Mouse (Mus musculus) spleen, embryonic (tissue): Measurements from ENCODE around the gene Tbc1d23.

Source experiments
- CTCF ChIA-PET: fragments of 350-600 bp; sonication (Branson Sonifier 250); formaldehyde crosslinking; loops from one replicate; lab custom pipeline; 2022; lab: Charles Lee

Gene Tbc1d23

DNA sequence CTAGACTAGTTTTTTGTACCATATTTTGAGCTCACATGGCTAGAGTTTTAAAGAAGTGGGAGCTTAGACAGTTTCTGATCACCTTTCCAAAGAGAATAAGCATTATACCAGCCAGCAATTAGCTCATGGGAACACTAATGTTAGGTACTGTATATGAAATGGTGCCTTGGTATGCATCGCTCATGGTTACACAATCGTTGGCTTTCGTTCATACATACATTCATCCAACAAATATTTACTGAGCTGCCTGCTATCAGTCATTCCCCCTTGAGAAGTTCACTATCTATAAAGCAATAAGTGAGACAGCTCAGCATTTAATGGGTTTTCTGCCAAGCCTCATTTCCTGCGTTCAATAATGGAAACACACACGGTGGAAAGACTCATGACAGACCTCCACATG, 4.9 kb downstream of the Tbc1d23 start:
- CTCF ChIA-PET = no interaction called here

GRCm38 (mm10) chr16:57220361-57220760, 10.9 kb downstream of the Tbc1d23 start:
- CTCF ChIA-PET = no interaction called here

DNA sequence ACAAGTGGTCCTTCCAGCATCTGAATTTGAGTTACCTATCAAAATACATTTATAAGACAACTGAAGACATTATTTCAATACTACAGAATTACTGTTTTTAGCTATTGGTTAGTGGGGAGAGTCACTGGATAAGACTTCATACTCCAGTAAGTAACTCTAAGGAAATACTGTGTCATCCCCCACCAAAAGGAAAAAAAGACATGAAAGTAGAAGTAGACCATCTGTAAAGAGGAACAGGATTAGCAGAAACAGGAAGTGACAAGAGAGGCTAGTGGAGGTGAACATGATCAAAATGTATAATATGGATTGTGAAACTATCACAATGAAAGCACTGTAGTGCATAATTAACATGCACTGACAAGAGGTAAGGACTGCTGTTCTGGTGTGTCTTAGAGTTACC, 15.3 kb downstream of the Tbc1d23 start:
- CTCF ChIA-PET = interaction anchor here (0.6 kb wide), 1 partner anchor 1287 kb away, joined by 3 read pairs; no protein-coding TSS in a partner anchor

DNA sequence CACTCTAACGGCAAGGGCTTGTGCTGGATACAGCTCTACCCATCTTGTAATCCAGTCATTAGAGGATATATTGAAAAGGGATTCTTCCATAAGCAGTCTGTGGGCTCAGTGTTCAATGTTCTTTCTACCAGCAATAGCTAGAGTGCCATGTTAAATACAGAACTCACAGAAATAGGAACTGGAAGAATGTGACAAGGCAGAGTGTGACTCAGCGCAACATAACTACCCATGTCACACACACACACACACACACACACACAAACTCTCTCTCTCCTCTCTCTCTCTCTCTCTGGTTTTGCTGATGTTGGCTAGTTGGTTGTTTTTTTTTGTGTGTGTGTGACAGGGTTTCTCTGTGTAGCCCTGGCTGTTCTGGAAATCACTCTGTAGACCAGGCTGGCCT, 20.3 kb downstream of the Tbc1d23 start:
- CTCF ChIA-PET = no interaction called here

DNA sequence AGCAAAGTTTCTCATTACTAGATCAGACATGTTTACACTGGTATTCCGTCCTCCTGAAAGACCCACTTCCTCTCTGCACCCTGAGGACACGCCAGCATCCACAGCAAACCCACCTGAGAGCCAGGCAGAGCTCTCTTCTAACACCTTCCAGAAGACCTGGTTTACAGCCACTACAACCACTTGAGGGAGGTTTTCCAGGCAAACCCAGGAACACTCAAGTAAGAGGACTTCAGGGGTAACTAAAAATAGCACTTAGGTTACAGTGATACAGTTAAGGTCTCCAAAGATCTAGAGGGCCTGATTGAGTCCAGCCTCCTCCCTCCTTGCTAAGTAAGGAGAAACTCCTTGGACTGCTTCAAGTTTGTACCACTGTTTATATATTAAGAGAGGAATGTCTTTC, 23.0 kb downstream of the Tbc1d23 start:
- CTCF ChIA-PET = no interaction called here

DNA sequence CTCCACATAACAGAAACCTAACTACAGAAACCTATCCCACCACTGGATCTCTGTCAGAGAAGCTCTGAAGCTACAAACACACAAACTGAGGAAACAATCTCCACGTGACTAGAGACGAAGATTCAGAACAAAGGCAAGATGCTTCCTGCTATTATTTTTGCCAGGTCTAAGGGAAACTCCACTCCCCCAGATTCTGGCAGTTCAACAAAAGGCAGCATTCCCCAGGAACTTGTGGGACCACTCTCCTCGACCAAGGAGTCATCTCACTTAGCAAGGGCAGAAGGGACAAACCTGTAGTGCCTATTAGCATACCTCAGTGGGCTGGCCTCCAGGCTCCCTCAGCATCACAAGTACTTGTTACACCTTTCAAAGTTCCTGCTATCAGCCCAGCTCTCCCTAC, 34.0 kb downstream of the Tbc1d23 start:
- CTCF ChIA-PET = no interaction called here

- CTCF ChIA-PET = no interaction called here
These were observed 34.7 kb downstream of the Tbc1d23 start for GRCm38 (mm10) chr16:57196590-57196989.

DNA sequence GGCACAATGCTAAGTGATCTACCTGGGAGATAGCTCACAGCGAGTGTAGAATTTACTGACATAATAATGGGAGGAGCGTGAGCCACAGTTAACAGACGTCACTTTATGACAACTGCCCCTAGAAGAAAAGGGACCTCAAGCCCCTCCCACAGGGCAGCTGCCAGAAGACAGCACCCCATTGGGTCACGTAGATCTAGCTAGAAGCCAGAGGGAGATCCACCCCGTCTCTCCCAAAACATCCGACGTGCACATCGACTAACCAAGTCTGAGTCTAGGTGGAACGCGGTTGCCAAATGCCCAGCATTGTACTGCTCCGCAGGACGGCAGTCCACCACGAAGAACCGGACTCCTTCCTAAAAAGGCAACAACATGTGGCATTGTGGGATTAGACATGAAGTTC, 40.1 kb downstream of the Tbc1d23 start:
- CTCF ChIA-PET = no interaction called here

DNA sequence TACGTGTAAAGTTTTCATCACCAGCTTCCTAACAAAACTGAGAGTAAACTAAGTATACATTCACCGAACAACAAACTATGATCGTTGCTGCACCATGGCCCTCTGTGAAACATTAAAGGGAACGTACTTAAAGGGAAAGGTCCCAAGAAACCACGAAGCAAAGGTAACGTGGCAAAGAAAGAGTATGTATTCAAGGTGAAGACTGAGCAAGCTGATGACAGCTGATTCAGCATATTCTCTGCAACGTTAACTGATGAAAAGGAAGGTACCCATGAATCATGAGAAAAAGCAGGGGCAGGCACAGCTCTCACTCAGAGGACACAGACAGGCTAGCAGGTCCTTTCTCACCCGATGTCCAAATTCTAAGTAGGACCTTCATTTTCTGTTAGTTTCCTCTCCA, 40.9 kb downstream of the Tbc1d23 start:
- CTCF ChIA-PET = no interaction called here

DNA sequence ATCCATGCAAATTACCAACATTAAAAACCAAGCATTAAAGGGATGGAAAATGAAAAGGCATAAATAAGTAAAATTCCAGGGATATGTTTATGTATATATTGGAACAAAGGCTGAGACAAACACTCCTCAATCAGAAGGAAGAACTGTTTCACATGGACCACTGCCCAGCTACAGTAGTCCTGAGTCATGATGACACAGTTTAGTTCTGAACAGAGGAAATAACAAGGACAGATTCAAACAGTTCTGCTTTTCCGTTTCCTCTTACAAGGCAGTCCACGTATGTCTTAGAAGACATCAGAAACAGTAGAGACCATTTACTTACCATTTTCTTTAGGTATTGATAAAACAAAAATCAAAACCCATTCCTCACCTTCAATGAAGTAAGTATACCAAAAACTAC, 41.8 kb downstream of the Tbc1d23 start:
- CTCF ChIA-PET = no interaction called here

GRCm38 (mm10) chr16:57186618-57187017, 44.7 kb downstream of the Tbc1d23 start:
- CTCF ChIA-PET = no interaction called here

GRCm38 (mm10) chr16:57182037-57182436, 49.3 kb downstream of the Tbc1d23 start:
- CTCF ChIA-PET = no interaction called here

GRCm38 (mm10) chr16:57181180-57181579, 50.1 kb downstream of the Tbc1d23 start:
- CTCF ChIA-PET = no interaction called here

DNA sequence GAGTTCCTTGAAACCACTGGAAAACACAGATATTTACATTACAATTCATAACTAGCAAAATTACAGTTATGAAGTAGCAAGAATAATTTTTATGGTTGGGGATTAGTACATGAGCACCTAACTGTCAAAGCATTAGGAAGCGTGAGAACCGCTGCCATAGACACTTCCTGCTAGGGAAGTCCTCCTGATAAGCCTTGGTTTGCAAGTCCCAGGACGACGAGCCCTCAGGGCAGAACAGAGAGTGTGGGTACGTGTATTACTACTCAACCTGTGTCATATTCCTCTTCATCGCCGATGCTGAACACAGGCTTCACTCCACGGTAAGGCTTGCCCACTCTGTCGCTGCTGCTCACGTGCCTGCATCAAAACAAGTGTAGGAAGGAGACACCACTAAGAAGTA, 53.6 kb downstream of the Tbc1d23 start:
- CTCF ChIA-PET = no interaction called here

GRCm38 (mm10) chr16:57177254-57177653, 54.0 kb downstream of the Tbc1d23 start:
- CTCF ChIA-PET = no interaction called here

GRCm38 (mm10) chr16:57176276-57176675, 55.0 kb downstream of the Tbc1d23 start:
- CTCF ChIA-PET = interaction anchor here (0.5 to 0.6 kb wide), 2 partner anchors 10 to 55 kb away, joined by 3 to 4 read pairs; no protein-coding TSS in a partner anchor

GRCm38 (mm10) chr16:57175751-57176150, 55.6 kb downstream of the Tbc1d23 start:
- CTCF ChIA-PET = interaction anchor here (0.5 kb wide), 1 partner anchor 10 kb away, joined by 4 read pairs; no protein-coding TSS in a partner anchor

- CTCF ChIA-PET = interaction anchor here (0.6 kb wide), 1 partner anchor 582 kb away, joined by 4 read pairs; no protein-coding TSS in a partner anchor
These were observed 56.8 kb downstream of the Tbc1d23 start for GRCm38 (mm10) chr16:57174480-57174879.

- CTCF ChIA-PET = interaction anchor here (0.5 kb wide), 1 partner anchor 87 kb away, joined by 9 read pairs; no protein-coding TSS in a partner anchor
These were observed 59.7 kb downstream of the Tbc1d23 start for GRCm38 (mm10) chr16:57171570-57171969.

- CTCF ChIA-PET = no interaction called here
These were observed 60.1 kb downstream of the Tbc1d23 start for GRCm38 (mm10) chr16:57171161-57171560.

DNA sequence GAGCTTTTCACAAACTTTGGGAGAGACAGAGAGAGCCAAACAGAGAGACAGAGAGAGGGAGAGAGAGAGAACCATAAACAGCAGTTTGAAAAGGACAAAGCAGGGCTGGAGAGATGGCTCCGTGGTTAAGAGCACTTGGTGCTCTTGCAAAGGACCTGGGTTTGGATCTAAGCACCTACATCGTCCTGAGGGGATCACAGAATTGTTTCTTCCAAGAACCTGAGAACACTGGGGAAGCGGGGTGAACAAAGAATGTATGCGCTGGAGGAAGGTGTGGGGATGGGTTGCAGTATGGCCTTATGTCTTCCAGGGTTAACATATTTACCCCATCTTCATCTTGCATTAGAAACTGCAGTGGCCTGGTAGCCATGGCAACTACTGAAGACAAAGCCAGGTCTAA, 63.1 kb downstream of the Tbc1d23 start:
- CTCF ChIA-PET = no interaction called here

DNA sequence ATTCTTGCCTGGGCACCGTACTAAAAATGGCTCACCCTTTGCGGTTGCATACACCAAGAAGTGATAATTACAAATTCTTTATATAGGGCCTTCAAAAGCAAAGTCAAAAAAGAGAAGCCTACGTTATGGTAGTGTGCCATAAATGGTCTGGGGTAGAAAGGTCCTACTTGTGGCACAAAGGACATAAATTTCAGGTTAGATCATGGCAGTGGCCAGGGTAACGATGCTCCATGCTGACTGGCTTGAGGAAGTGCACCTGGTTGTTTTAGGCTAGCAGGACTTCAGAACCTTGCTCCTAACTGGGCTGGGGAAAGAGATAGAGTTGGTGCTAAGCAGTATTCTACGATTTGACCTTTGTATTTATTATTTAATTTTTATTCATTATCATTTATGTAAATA, 63.8 kb downstream of the Tbc1d23 start:
- CTCF ChIA-PET = interaction anchor here (0.6 kb wide), 1 partner anchor 191 kb away, joined by 10 read pairs; no protein-coding TSS in a partner anchor

GRCm38 (mm10) chr16:57166611-57167513, 64.4 kb downstream of the Tbc1d23 start, which contains the start of gene Nit2:
TSS of gene Nit2 (minus strand) at chr16:57167341.
- CTCF ChIA-PET = interaction anchor here (0.6 to 0.7 kb wide), 3 partner anchors 33 to 1256 kb away, joined by 3 to 10 read pairs (median 3); no protein-coding TSS in a partner anchor
